Mouse (Mus musculus): Measurements from ENCODE around the gene Snx33. TPM values are rescaled to one million over a fixed set of nuclear protein-coding genes. Genes with fewer than 3 reads are reported as not detected.

The Snx33 gene
- polyA plus RNA-seq, 1 experiment from 2014 or later, result 7.5 TPM

DNA sequence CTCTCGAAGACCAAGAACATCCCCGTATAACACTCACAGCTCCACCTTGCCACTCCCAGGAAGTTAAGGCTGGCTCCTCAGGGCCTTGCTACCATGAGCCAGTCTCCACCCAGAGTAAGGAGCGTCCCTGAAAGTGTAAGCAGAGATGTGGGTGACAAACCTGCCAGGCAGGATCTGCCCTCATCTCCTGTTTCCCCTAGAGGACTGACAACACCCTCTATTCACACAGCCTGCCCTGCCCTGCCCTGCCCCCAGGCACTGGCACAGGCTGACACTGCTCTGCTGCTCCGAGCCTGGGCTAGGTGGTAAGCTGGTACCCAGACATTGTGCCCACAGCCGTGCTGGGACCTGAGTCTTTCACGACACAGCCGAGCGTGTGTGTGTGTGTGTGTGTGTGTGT, 27.0 kb downstream of the Snx33 start:
- Histone ChIP-seq H3K36me3 (ENCODE audit: control insufficient read depth, insufficient read depth) (no peaks in the 10 kb centered on the region), H3K4me2 (ENCODE audit: low read depth, low read length) (no peak overlapping the region), H3K4me3 (ENCODE audit: low read length) (no peak overlapping the region), H3K27me3 (ENCODE audit: control insufficient read depth, insufficient read depth, low read length) (no peaks in the 10 kb centered on the region), H3K9me3 (replicated peaks; ENCODE audit: control insufficient read depth, low read length) (no peaks in the 10 kb centered on the region), H3K4me1 (ENCODE audit: control insufficient read depth, insufficient read depth, low read length) (peaks cover 10% of the 10 kb centered on the region), H3K27ac (ENCODE audit: low read length) (peak overlapping the region; percentile 18; the same call in 1 of the 2 replicates), H3K9ac (ENCODE audit: low read length) (no peak overlapping the region)
- WGBS, result 42% methylated on average over 8 of the region's 8 CpGs
- no peak for ATAC-seq (replicated peaks; ENCODE audit: extremely low read depth, insufficient read depth, low FRiP score)

- no peak overlapping the region for H3K4me2 ChIP-seq (ENCODE audit: low read depth, low read length)
- no peaks in the 10 kb centered on the region for H3K27me3 ChIP-seq (ENCODE audit: control insufficient read depth, insufficient read depth, low read length)
- H3K9me3 ChIP-seq (replicated peaks; ENCODE audit: control insufficient read depth, low read length), result no peaks in the 10 kb centered on the region
- H3K36me3 ChIP-seq (ENCODE audit: control insufficient read depth, insufficient read depth), result no peaks in the 10 kb centered on the region
- H3K27ac ChIP-seq (ENCODE audit: low read length), result no peak overlapping the region
- H3K4me1 ChIP-seq (ENCODE audit: control insufficient read depth, insufficient read depth, low read length), result peaks cover 10% of the 10 kb centered on the region
- ATAC-seq (replicated peaks; ENCODE audit: extremely low read depth, insufficient read depth, low FRiP score), result peak; percentile 47; the same call in 1 of the 2 replicates
- no peak overlapping the region for H3K9ac ChIP-seq (ENCODE audit: low read length)
- H3K4me3 ChIP-seq (ENCODE audit: low read length), result no peak overlapping the region
- 20% methylated on average over 9 of the region's 9 CpGs for WGBS
These were observed 27.6 kb downstream of the Snx33 start for GRCm38 (mm10) chr9:56900571-56900970.

DNA sequence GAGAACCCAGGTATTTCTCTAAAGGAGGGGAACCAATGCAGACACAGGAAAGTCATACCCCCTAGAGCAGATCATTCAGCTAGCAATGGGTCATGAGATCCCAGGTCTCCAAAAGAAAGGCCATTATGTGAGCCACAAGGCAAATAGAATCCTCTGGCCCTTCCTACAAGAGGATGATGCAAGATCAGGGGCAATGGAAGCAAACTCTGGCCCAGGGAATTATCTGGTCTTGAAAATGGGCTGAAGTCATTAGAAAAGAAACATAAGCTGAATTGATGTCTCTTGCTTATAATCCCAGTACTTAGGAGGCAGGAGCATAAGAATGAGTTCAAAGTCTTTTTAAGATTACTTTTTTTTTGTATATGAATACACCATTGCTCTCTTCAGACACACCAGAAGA, 28.1 kb downstream of the Snx33 start:
- Histone ChIP-seq H3K4me3 (ENCODE audit: low read length) (no peak overlapping the region), H3K27ac (ENCODE audit: low read length) (no peak overlapping the region), H3K27me3 (ENCODE audit: control insufficient read depth, insufficient read depth, low read length) (no peaks in the 10 kb centered on the region), H3K36me3 (ENCODE audit: control insufficient read depth, insufficient read depth) (no peaks in the 10 kb centered on the region), H3K9ac (ENCODE audit: low read length) (no peak overlapping the region), H3K9me3 (replicated peaks; ENCODE audit: control insufficient read depth, low read length) (no peaks in the 10 kb centered on the region), H3K4me2 (ENCODE audit: low read depth, low read length) (no peak overlapping the region), H3K4me1 (ENCODE audit: control insufficient read depth, insufficient read depth, low read length) (peaks cover 10% of the 10 kb centered on the region)
- no peak for ATAC-seq (replicated peaks; ENCODE audit: extremely low read depth, insufficient read depth, low FRiP score)

DNA sequence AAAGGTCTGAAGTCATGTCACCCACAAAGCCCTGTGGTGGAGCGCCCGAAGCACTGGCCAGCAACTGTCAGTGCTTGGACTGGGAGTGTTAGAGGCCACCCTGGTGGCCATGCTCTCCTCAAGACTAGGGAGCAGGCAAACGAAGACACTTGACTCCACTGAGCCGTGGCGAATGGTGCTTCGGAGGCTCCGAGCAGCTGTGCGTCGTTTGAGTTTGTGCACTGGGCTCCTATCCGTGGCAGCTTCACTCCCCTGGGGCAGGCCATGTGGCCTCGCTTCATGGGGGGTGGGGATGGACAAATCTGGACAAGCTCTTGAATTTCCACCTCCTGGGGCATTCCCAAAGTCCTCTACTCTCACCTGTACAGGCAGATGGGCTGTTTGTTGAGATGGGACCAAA, 28.8 kb downstream of the Snx33 start:
- 78% methylated on average over 11 of the region's 11 CpGs for WGBS
- H3K9ac ChIP-seq (ENCODE audit: low read length), result no peak overlapping the region

GRCm38 (mm10) chr9:56896779-56897178, 31.4 kb downstream of the Snx33 start:
- no peak for ATAC-seq (replicated peaks; ENCODE audit: extremely low read depth, insufficient read depth, low FRiP score)
- H3K27ac ChIP-seq (ENCODE audit: low read length), result no peak overlapping the region
- peaks cover 20% of the 10 kb centered on the region for H3K4me1 ChIP-seq (ENCODE audit: control insufficient read depth, insufficient read depth, low read length)
- H3K9me3 ChIP-seq (replicated peaks; ENCODE audit: control insufficient read depth, low read length), result no peaks in the 10 kb centered on the region
- H3K4me2 ChIP-seq (ENCODE audit: low read depth, low read length), result no peak overlapping the region
- H3K36me3 ChIP-seq (ENCODE audit: control insufficient read depth, insufficient read depth), result peaks cover 11% of the 10 kb centered on the region; the same call in 1 of the 2 replicates
- WGBS, result 88% methylated on average over 12 of the region's 12 CpGs
- no peak overlapping the region for H3K4me3 ChIP-seq (ENCODE audit: low read length)
- no peak overlapping the region for H3K9ac ChIP-seq (ENCODE audit: low read length)
- H3K27me3 ChIP-seq (ENCODE audit: control insufficient read depth, insufficient read depth, low read length), result no peaks in the 10 kb centered on the region

More for the DNA sequence above, 28.8 kb downstream of the Snx33 start:
- no peak overlapping the region for H3K27ac ChIP-seq (ENCODE audit: low read length)
- no peak overlapping the region for H3K4me2 ChIP-seq (ENCODE audit: low read depth, low read length)
- ATAC-seq (replicated peaks; ENCODE audit: extremely low read depth, insufficient read depth, low FRiP score), result no peak
- H3K27me3 ChIP-seq (ENCODE audit: control insufficient read depth, insufficient read depth, low read length), result no peaks in the 10 kb centered on the region
- no peak overlapping the region for H3K4me3 ChIP-seq (ENCODE audit: low read length)
- H3K4me1 ChIP-seq (ENCODE audit: control insufficient read depth, insufficient read depth, low read length), result peaks cover 10% of the 10 kb centered on the region
- H3K36me3 ChIP-seq (ENCODE audit: control insufficient read depth, insufficient read depth), result no peaks in the 10 kb centered on the region
- no peaks in the 10 kb centered on the region for H3K9me3 ChIP-seq (replicated peaks; ENCODE audit: control insufficient read depth, low read length)

DNA sequence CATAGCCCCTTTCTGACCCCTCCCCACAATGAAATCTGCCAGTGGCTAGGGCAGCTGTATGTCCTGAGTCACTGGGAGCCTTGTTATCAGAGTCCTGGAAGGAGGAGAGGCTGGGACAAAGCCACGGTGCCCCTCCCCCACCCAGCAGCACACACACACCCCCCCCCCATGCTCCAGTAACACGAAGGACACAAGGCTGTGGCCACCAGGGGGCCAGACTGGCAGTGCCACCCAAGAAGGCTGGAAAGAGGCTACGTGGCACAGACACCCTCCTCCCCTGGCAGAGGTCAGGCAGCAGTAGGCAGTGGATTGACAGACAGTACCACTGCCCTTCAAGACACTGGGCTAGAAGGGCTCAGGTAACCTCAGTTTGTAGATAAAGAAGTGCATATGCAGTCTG, 34.2 kb downstream of the Snx33 start:
- no peak; the same call in 1 of the 2 replicates for ATAC-seq (replicated peaks; ENCODE audit: extremely low read depth, insufficient read depth, low FRiP score)
- Histone ChIP-seq H3K27me3 (ENCODE audit: control insufficient read depth, insufficient read depth, low read length) (no peaks in the 10 kb centered on the region), H3K4me3 (ENCODE audit: low read length) (no peak overlapping the region), H3K9ac (ENCODE audit: low read length) (no peak overlapping the region; the same call in 1 of the 2 replicates), H3K27ac (ENCODE audit: low read length) (no peak overlapping the region), H3K4me2 (ENCODE audit: low read depth, low read length) (no peak overlapping the region), H3K36me3 (ENCODE audit: control insufficient read depth, insufficient read depth) (peaks cover 17% of the 10 kb centered on the region), H3K4me1 (ENCODE audit: control insufficient read depth, insufficient read depth, low read length) (peaks cover 16% of the 10 kb centered on the region), H3K9me3 (replicated peaks; ENCODE audit: control insufficient read depth, low read length) (no peaks in the 10 kb centered on the region)
- 14% methylated on average over 3 of the region's 3 CpGs for WGBS

- ATAC-seq (replicated peaks; ENCODE audit: extremely low read depth, insufficient read depth, low FRiP score), result no peak
- Histone ChIP-seq H3K4me2 (ENCODE audit: low read depth, low read length) (no peak overlapping the region), H3K9me3 (replicated peaks; ENCODE audit: control insufficient read depth, low read length) (no peaks in the 10 kb centered on the region), H3K27ac (ENCODE audit: low read length) (no peak overlapping the region), H3K36me3 (ENCODE audit: control insufficient read depth, insufficient read depth) (peaks cover 24% of the 10 kb centered on the region), H3K9ac (ENCODE audit: low read length) (peak overlapping the region; percentile 18; the same call in 1 of the 2 replicates), H3K4me3 (ENCODE audit: low read length) (no peak overlapping the region), H3K4me1 (ENCODE audit: control insufficient read depth, insufficient read depth, low read length) (peaks cover 16% of the 10 kb centered on the region), H3K27me3 (ENCODE audit: control insufficient read depth, insufficient read depth, low read length) (no peaks in the 10 kb centered on the region)
- WGBS, result 69% methylated on average over 8 of the region's 8 CpGs
These were observed 34.9 kb downstream of the Snx33 start for GRCm38 (mm10) chr9:56893313-56893712.

GRCm38 (mm10) chr9:56892111-56892510, 36.1 kb downstream of the Snx33 start:
- H3K36me3 ChIP-seq (ENCODE audit: control insufficient read depth, insufficient read depth), result peaks cover 26% of the 10 kb centered on the region
- peak overlapping the region; percentile 2; the same call in 1 of the 2 replicates for H3K9ac ChIP-seq (ENCODE audit: low read length)
- H3K27me3 ChIP-seq (ENCODE audit: control insufficient read depth, insufficient read depth, low read length), result no peaks in the 10 kb centered on the region
- H3K4me3 ChIP-seq (ENCODE audit: low read length), result no peak overlapping the region
- peaks cover 16% of the 10 kb centered on the region for H3K4me1 ChIP-seq (ENCODE audit: control insufficient read depth, insufficient read depth, low read length)
- ATAC-seq (replicated peaks; ENCODE audit: extremely low read depth, insufficient read depth, low FRiP score), result no peak
- H3K4me2 ChIP-seq (ENCODE audit: low read depth, low read length), result no peak overlapping the region
- H3K9me3 ChIP-seq (replicated peaks; ENCODE audit: control insufficient read depth, low read length), result no peaks in the 10 kb centered on the region
- WGBS, result 92% methylated on average over 10 of the region's 10 CpGs
- H3K27ac ChIP-seq (ENCODE audit: low read length), result no peak overlapping the region

GRCm38 (mm10) chr9:56891517-56892011, 36.6 kb downstream of the Snx33 start:
- Histone ChIP-seq H3K9me3 (replicated peaks; ENCODE audit: control insufficient read depth, low read length) (no peaks in the 10 kb centered on the region), H3K9ac (ENCODE audit: low read length) (peak overlapping the region; percentile 2; the same call in 1 of the 2 replicates), H3K4me2 (ENCODE audit: low read depth, low read length) (no peak overlapping the region), H3K4me3 (ENCODE audit: low read length) (no peak overlapping the region), H3K4me1 (ENCODE audit: control insufficient read depth, insufficient read depth, low read length) (peaks cover 16% of the 10 kb centered on the region), H3K27me3 (ENCODE audit: control insufficient read depth, insufficient read depth, low read length) (no peaks in the 10 kb centered on the region), H3K27ac (ENCODE audit: low read length) (0 out of 2 replicates have a peak overlapping the region, but pooled peaks have one; percentile 33), H3K36me3 (ENCODE audit: control insufficient read depth, insufficient read depth) (peaks cover 27% of the 10 kb centered on the region)
- ATAC-seq (replicated peaks; ENCODE audit: extremely low read depth, insufficient read depth, low FRiP score), result peak; percentile 41
- WGBS, result 36% methylated on average over 12 of the region's 12 CpGs

Measured in heart, embryonic 16.5 days (tissue).